Mouse (Mus musculus): ENCODE measurements at regions not wholly inside any gene's neighbourhood (a gene's known extent, or its start where the extent isn't known, plus 50 kb on each side); places are given as distances from the start of the nearest gene placed in this dataset.
A peak's percentile ranks its signal among the peaks of the same experiment; 100 is the strongest.
"Not testable (repeated sequence)": the region's sequence is repeated elsewhere in the genome, so short reads cannot be mapped to it uniquely, and the experiment has no call there.

- no peak for DNase-seq (ENCODE audit: low spot score in 2 of 2)
These were observed 220.8 kb upstream of the Irx1 start for GRCm38 (mm10) chr13:72184116-72184845.

GRCm38 (mm10) chr13:72184846-72185118 lies 221.3 kb upstream of the Irx1 start:
- DNase-seq (ENCODE audit: low spot score in 2 of 2), result no peak

- DNase-seq (ENCODE audit: low spot score in 2 of 2), result no peak
These were observed 232.4 kb upstream of the Irx1 start for GRCm38 (mm10) chr13:72195881-72196280.

DNA sequence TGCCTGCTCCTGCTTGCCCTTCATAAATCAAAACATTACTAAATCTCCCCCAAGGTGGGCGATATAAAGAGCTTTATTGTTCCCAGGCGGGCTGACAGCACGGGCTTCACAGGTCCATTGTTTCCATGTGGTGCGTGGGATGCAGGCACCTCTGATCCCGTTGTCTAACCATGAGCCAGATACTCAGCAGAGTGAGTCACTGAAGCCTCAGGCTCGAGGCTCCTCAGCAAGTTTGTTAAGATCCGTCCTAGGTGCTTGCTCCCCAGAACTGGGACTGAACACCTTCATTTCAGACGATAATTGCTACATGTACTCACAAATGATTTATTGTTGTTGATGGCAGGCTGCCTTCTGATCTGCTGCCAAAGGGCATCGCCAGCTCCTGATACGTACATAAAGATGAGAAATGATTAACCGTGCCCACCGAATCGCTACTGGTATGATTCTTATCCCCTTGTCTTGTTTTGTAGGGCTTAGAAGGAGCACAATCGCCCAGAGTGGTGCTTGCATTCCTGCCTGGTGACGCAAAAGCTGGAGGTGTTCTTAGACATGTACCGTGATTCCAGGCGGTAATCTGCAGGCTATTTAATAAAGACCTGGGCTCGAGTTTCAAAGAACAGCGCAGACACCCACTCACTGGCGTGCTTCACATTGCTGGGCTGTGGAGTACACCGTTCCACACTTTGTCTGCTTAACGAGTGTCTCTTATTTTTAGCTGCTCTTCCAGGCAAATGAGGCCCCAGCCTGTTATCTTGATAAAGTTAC lies 235.0 kb upstream of the Irx1 start:
- peak; percentile 27 to 31 for DNase-seq (ENCODE audit: low spot score in 2 of 2)

- no peak for DNase-seq (ENCODE audit: low spot score in 2 of 2)
These were observed 246.0 kb upstream of the Irx1 start for GRCm38 (mm10) chr13:72209518-72209917.

DNA sequence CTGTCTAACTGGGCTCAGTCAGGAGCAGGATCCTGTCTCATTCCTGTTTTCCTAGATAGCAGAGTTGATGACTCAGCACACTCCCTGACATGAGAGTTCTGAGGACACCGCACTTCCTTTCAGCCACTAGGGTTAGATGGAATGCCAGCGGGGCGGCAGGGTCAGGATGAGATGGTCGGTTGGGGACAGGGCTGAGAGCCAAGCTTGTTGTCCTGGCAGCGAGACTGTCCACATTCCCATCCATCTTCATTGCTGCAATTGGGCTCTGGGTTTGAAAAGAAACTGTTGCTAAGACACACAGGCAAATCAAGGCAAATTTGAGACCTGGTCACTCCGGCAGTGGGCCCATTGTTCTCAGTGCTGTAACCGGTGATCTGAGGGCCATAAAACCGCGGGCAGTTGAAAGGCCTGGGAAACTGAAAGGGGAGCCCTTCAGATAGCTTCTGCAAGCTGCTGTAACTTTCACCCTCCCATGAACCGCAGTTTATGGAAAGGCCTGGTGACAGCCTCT lies 246.5 kb upstream of the Irx1 start:
- DNase-seq (ENCODE audit: low spot score in 2 of 2), result peak in 1 of 2 experiments; percentile 30

GRCm38 (mm10) chr13:72210474-72211309 lies 247.2 kb upstream of the Irx1 start:
- DNase-seq (ENCODE audit: low spot score in 2 of 2), result peak; percentile 54 to 66

DNA sequence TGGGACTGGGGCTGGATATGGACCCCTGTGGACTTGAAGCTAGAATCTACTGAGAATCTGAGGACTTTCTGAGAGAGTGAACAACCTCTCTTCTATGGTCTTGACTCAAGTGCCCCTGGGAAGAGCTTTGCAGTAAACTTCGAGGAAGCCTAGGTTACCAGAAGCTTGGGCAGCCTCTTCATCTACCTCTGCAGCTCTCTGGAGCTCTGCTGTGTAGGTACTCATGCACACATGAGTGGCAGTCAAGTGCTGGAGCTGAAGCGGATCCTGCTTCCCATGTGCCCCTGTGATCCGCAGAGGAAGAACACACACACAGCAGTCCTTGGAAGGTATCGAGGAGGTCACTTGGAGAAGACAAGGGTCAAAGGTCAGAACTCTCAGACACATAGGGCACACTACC lies 248.2 kb upstream of the Irx1 start:
- DNase-seq (ENCODE audit: low spot score in 2 of 2), result no peak

DNA sequence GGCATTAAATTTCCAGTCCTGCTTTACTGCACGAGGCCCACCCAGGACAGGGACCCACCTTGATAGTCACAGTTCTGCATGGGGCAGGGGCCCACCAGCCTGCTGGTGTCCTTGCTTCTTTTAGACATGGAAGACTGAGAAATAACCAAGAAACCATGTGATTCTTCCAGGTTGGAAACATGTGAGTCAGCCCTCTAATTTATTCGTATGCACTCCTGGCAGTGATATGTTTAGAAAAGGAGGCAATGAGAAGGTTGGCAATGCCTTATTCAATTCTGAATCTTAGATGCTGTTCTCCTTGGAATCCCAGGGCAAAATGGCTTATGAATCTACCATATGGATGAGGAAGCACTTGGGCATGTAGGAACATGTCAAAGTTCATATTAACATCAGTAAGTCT lies 249.2 kb upstream of the Irx1 start:
- no peak for DNase-seq (ENCODE audit: low spot score in 2 of 2)

- DNase-seq (ENCODE audit: low spot score in 2 of 2), result no peak
These were observed 255.8 kb upstream of the Irx1 start for GRCm38 (mm10) chr13:72219329-72219728.

GRCm38 (mm10) chr13:72227102-72227501 lies 263.6 kb upstream of the Irx1 start:
- DNase-seq (ENCODE audit: low spot score in 2 of 2), result no peak

DNA sequence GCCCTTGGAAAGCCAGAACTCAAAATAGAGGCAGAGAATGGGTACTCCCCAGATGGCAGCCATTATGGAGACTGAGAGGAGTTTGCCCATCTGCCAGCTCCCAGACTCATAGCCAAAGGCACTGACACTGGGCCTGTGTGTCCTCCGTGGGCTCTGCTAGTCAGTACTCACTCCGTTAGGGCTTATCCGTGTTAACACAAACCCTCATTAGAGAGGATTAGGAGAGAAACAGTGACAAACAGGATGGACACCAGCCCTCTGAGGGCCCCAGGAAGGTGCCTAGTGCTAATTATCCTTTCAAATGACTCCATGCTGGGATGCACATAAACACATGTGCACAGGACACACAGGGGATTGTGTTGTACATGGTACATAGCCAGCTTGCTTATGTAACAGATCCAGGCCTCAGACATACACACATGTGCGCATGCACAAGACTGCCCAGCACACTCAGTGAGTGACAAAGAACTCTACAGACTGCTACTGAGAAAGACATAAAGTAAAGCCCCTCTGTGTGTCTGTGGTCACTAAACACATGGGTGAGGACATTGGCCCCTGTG lies 267.6 kb upstream of the Irx1 start:
- no peak for DNase-seq (ENCODE audit: low spot score in 2 of 2)

DNA sequence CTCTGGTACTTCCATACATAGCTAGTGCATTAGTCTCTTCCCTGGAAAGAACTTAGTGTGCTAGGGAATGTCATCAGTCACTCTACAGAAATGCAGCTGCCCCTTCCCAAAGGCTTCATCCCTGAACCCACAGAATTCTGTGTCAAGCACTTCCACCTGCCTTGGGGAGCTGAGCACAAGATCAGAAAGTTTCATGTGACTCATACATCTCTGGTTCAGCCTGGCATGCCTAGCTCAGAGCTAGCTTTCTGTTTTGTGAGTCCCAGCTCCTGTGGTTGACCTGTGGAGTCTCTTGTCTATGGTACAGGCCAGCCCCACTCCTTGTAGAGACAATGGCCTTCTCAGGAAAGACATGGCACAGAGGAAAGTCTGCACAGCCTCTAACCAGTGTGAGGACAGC lies 268.6 kb upstream of the Irx1 start:
- DNase-seq (ENCODE audit: low spot score in 2 of 2), result no peak

DNA sequence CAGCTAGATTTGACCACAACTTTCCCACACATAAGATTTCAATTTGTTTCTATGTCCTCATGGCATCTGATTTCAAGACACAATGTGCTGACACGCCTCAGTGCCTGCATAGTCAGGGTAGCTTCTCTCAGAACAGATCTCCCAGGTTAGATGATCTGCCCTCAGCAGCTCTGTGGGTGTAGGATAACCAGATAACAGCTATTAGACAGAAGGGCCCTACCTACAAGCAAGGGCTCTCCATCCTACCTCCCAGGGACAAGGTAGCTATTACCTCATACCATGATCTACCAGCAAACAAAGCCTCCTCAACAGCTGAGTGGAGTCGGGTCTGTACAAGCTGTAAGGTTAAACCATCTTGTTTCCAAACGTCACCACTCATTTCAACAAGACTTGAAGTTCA lies 278.4 kb upstream of the Irx1 start:
- no peak for DNase-seq (ENCODE audit: low spot score in 2 of 2)

DNA sequence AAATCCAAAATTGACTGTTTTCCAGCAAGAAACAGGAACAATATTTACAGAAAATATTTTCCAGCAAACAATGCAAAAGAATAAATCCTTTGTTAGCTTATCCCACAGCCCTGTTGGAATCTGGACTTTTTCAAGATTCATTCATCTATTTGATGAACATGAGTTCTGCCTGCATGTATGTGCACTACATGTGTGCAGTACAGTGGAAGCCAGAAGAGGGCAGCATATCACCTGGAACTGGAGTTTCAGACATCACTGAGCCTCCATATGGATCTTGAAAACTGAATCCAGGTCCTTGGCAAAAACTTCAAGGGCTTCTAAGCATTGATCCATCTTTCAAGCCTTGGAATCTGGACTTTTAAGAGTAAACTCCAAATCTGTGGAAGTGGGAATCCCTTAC lies 286.9 kb upstream of the Irx1 start:
- DNase-seq (ENCODE audit: low spot score in 2 of 2), result no peak

- DNase-seq (ENCODE audit: low spot score in 2 of 2), result not testable (repeated sequence)
These were observed 289.7 kb upstream of the Irx1 start for GRCm38 (mm10) chr13:72253242-72253641.

DNA sequence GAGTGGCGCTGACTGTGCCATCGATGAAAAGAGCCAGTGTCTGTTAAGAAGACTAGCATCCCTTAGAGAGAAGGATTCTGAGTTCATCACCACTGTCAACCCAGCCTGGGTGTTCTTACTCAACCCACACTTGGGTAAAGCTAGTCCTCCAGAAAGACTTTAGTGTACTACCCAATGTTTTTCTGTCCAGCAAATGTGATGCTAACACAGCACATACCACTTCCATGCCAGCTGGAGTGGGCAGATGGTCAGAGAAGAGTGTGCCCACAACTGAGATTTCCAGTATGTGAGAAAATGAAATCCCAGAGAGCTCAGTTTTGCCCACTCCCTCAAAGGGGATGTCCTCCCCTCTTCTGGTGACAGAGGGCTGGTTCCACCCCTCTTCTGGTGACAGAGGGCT lies 295.3 kb upstream of the Irx1 start:
- DNase-seq (ENCODE audit: low spot score in 2 of 2), result peak; percentile 36 to 60

- no peak for DNase-seq (ENCODE audit: low spot score in 2 of 2)
These were observed 300.9 kb upstream of the Irx1 start for GRCm38 (mm10) chr13:72264416-72264815.

GRCm38 (mm10) chr13:72265116-72265515 lies 301.6 kb upstream of the Irx1 start:
- DNase-seq (ENCODE audit: low spot score in 2 of 2), result no peak

- DNase-seq (ENCODE audit: low spot score in 2 of 2), result no peak
These were observed 302.1 kb upstream of the Irx1 start for GRCm38 (mm10) chr13:72265650-72266049.

GRCm38 (mm10) chr13:72266174-72266768 lies 302.7 kb upstream of the Irx1 start:
- DNase-seq (ENCODE audit: low spot score in 2 of 2), result no peak

DNA sequence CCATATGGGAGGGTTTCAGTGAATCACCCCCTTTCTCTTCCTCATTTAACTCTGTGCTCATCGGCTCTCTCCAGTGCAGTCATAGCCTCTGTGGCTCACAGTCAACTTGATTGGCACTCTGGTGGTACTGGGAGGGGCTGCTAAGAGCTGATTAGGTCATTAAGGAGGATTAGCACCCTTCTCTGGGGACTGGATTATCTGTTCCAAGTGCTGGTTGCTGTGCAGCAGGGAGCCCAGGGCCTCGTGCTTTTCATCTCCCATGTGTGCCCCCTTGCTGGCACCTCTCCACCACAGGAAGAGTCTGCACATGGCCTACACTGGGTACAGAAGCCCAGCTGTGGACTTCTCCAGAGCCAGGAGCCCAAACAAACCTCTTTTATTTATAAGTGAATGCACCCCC lies 316.8 kb upstream of the Irx1 start:
- DNase-seq (ENCODE audit: low spot score in 2 of 2), result no peak

Measured in right cerebral cortex, postnatal 10 days (tissue).